ENCODE assay signal across 21 mouse cellular contexts in the genomic region with DNA sequence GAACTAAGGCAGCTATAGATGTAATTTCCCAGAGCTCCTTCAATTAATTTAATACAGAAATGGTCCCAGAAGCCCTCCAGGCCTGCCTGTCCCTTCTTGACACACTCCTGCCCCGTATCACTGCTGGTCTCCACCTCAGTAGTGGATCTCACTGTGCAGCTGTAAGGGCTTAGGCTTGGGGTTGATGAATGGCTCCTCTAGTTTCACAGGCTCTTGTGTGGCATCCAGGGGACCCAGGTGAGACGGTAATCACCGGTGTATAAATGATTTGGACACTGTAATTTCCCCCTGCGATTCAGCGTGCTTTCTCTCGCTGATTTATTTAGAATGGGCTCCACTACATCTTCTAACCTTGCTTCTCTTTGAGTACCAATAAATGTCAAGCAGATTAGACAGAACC.
DNase-seq lines count a peak whose midpoint lies in the region; ATAC-seq and TF ChIP-seq lines count a peak whose summit lies in the region.
"Had no signal": no experiment of that assay in that cellular context is flagged by ENCODE, and none has a peak within 500 bp of the region (broad histone marks: within the 10 kb centered on the region; RNA-seq: fewer than 3 reads in every experiment).

No protein-coding gene starts in this region.

- H3K4me3 ChIP-seq in midbrain, embryonic 15.5 days, result no peak overlapping the region
- H3K4me3 ChIP-seq in midbrain, postnatal 0 days (ENCODE audit: low read depth, low read length), result no peak overlapping the region
- H3K4me3 ChIP-seq in hindbrain, embryonic 16.5 days (ENCODE audit: low read length), result no peak overlapping the region
- H3K4me3 ChIP-seq in neural tube, embryonic 13.5 days, result no peak overlapping the region
- H3K4me3 ChIP-seq: embryonic facial prominence, embryonic 12.5 days; forebrain, embryonic 15.5 days; heart, embryonic 15.5 days; hindbrain, embryonic 15.5 days had no signal

- DNase-seq in midbrain, postnatal 0 days (ENCODE audit: low spot score), result no peak
- DNase-seq in lung, postnatal 14 days, result no peak
- DNase-seq in kidney, postnatal 4 days, result no peak
- DNase-seq: adrenal gland, postnatal 14 days; cerebellum, adult 11-12 months; cerebellum, adult 9-10 months; cerebellum, postnatal 25 days; gastrocnemius, postnatal 36 days; heart, adult 18-20 months; heart, postnatal 14 days had no signal

- H3K9ac ChIP-seq in midbrain, embryonic 15.5 days, result no peak overlapping the region
- no peak overlapping the region for H3K9ac ChIP-seq in midbrain, postnatal 0 days (replicated peaks; ENCODE audit: low read length, poor library complexity, severe bottlenecking)
- H3K9ac ChIP-seq in hindbrain, embryonic 16.5 days (ENCODE audit: low read depth, low read length), result no peak overlapping the region
- no peak overlapping the region for H3K9ac ChIP-seq in neural tube, embryonic 13.5 days
- H3K9ac ChIP-seq: embryonic facial prominence, embryonic 12.5 days; forebrain, embryonic 15.5 days; heart, embryonic 15.5 days; hindbrain, embryonic 15.5 days had no signal

- H3K9me3 ChIP-seq in midbrain, embryonic 15.5 days, result no peaks in the 10 kb centered on the region
- H3K9me3 ChIP-seq in midbrain, postnatal 0 days (ENCODE audit: low read length), result no peaks in the 10 kb centered on the region
- H3K9me3 ChIP-seq in hindbrain, embryonic 16.5 days (ENCODE audit: control insufficient read depth, low read length), result no peaks in the 10 kb centered on the region
- H3K9me3 ChIP-seq in neural tube, embryonic 13.5 days, result no peaks in the 10 kb centered on the region
- H3K9me3 ChIP-seq: forebrain, embryonic 15.5 days; heart, embryonic 15.5 days; hindbrain, embryonic 15.5 days had no signal

- no peak overlapping the region for H3K4me2 ChIP-seq in midbrain, embryonic 15.5 days
- no peak overlapping the region for H3K4me2 ChIP-seq in midbrain, postnatal 0 days (ENCODE audit: low read depth, low read length, poor library complexity, severe bottlenecking)
- no peak overlapping the region for H3K4me2 ChIP-seq in hindbrain, embryonic 16.5 days (ENCODE audit: low read length)
- H3K4me2 ChIP-seq in neural tube, embryonic 13.5 days, result no peak overlapping the region
- H3K4me2 ChIP-seq: embryonic facial prominence, embryonic 12.5 days; forebrain, embryonic 15.5 days; heart, embryonic 11.5 days; heart, embryonic 15.5 days; hindbrain, embryonic 15.5 days had no signal

- WGBS in midbrain, embryonic 15.5 days, result 72% methylated on average over 6 of the region's 6 CpGs
- WGBS in midbrain, postnatal 0 days, result 77% methylated on average over 6 of the region's 6 CpGs
- 68% methylated on average over 6 of the region's 6 CpGs for WGBS in hindbrain, embryonic 16.5 days
- 62% methylated on average over 6 of the region's 6 CpGs for WGBS in neural tube, embryonic 13.5 days

- H3K27ac ChIP-seq in midbrain, embryonic 15.5 days, result no peak overlapping the region
- no peak overlapping the region for H3K27ac ChIP-seq in midbrain, postnatal 0 days (ENCODE audit: low read depth, low read length)
- no peak overlapping the region for H3K27ac ChIP-seq in hindbrain, embryonic 16.5 days (ENCODE audit: low read depth, low read length)
- H3K27ac ChIP-seq in neural tube, embryonic 13.5 days (replicated peaks), result no peak overlapping the region
- H3K27ac ChIP-seq: embryonic facial prominence, embryonic 12.5 days; forebrain, embryonic 15.5 days; heart, embryonic 15.5 days; hindbrain, embryonic 15.5 days had no signal

- H3K4me1 ChIP-seq in midbrain, embryonic 15.5 days, result peaks cover 13% of the 10 kb centered on the region
- H3K4me1 ChIP-seq in midbrain, postnatal 0 days (ENCODE audit: insufficient read depth, low read length), result no peaks in the 10 kb centered on the region
- peaks cover 4% of the 10 kb centered on the region for H3K4me1 ChIP-seq in hindbrain, embryonic 16.5 days (ENCODE audit: control insufficient read depth, insufficient read depth, low read depth, low read length)
- peaks cover 6% of the 10 kb centered on the region; the same call in 1 of the 2 replicates for H3K4me1 ChIP-seq in neural tube, embryonic 13.5 days (replicated peaks)
- H3K4me1 ChIP-seq: embryonic facial prominence, embryonic 12.5 days had no signal

- no peaks in the 10 kb centered on the region for H3K36me3 ChIP-seq in midbrain, embryonic 15.5 days (replicated peaks)
- H3K36me3 ChIP-seq in midbrain, postnatal 0 days (ENCODE audit: insufficient read depth, low read length), result no peaks in the 10 kb centered on the region
- H3K36me3 ChIP-seq in hindbrain, embryonic 16.5 days (ENCODE audit: control insufficient read depth, insufficient read depth, low read length), result no peaks in the 10 kb centered on the region
- no peaks in the 10 kb centered on the region for H3K36me3 ChIP-seq in neural tube, embryonic 13.5 days
- H3K36me3 ChIP-seq: embryonic facial prominence, embryonic 12.5 days; forebrain, embryonic 15.5 days; heart, embryonic 15.5 days; hindbrain, embryonic 15.5 days had no signal

- no peaks in the 10 kb centered on the region for H3K27me3 ChIP-seq in midbrain, embryonic 15.5 days (replicated peaks)
- no peaks in the 10 kb centered on the region for H3K27me3 ChIP-seq in midbrain, postnatal 0 days (ENCODE audit: insufficient read depth, low read length)
- H3K27me3 ChIP-seq in hindbrain, embryonic 16.5 days (replicated peaks; ENCODE audit: control insufficient read depth, insufficient read depth, low read length), result no peaks in the 10 kb centered on the region
- H3K27me3 ChIP-seq in neural tube, embryonic 13.5 days, result no peaks in the 10 kb centered on the region
- H3K27me3 ChIP-seq: CH12.LX; embryonic facial prominence, embryonic 12.5 days; forebrain, embryonic 15.5 days; heart, embryonic 15.5 days; hindbrain, embryonic 15.5 days; Patski had no signal

- TF ChIP-seq CTCF in midbrain, postnatal 0 days (IDR thresholded peaks at IDR 0.05), result no peak

- 0 out of 2 replicates have a peak, but pooled peaks have one; percentile 32 for ATAC-seq in midbrain, embryonic 15.5 days (replicated peaks)
- no peak for ATAC-seq in midbrain, postnatal 0 days (ENCODE audit: low FRiP score)
- ATAC-seq in hindbrain, embryonic 16.5 days, result peak; percentile 62
- peak; percentile 83 for ATAC-seq in neural tube, embryonic 13.5 days (ENCODE audit: low read depth)
- ATAC-seq: activated CD4-positive, CD25-positive, alpha-beta regulatory T cell, adult 4 months; forebrain, embryonic 15.5 days; Patski had no signal
